Mouse (Mus musculus): ENCODE results near the gene Olfr389. TPM values are rescaled to one million over a fixed set of nuclear protein-coding genes. Genes with fewer than 3 reads are reported as not detected.

The Olfr389 gene
- polyA plus RNA-seq (2011; ENCODE audit: insufficient read depth, insufficient read length, low replicate concordance, missing spikeins): not detected in 2 replicates

DNA sequence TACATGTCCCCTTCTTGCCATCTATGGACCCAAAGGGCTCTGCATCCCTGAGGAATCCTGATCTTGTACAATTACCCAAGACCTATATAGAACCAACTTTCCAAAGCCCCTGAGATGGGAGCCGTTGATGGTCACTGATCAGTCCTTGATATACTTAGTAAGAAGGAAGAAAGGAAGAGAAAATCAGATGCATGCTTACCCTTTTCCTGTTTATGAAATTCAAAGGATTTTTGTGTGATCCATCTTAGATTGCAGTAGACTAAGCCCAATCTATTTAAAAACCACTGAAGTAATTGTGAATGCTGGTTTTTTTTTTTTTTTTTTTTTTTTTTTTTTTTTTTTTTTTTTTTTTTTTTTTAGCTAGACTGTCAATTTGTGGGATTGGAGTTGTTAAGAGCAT is at the start of gene Olfr389:
Gene Olfr389 (minus strand): TSS at position 101 of the 400 bp plus-strand sequence.
- WGBS: 90% methylated on average over 1 of the region's 1 CpGs
- TF ChIP-seq POLR2A (IDR thresholded peaks at IDR 0.05; ENCODE audit: borderline replicate concordance, control insufficient read depth, low read depth, low read length): no peak
- H3K4me3 ChIP-seq (replicated peaks; ENCODE audit: control insufficient read depth, low read depth, low read length): no peak within 1 kb of the TSS

DNA sequence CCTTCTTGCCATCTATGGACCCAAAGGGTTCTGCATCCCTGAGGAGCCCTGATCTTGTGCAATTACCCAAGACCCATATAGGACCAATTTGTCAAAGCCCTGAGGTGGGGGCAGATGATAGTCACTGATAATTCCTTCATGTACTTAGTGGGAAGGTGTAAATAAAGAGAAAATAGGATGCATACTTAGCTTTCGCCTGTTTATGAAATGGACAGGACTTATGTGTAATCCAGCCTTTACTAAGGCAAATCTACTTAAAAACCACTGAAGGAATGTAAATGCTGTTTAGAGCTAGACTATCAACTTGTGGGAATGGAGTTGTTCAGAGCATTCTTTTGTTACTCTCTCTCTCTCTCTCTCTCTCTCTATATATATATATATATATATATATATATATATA is 36.4 kb upstream of the Olfr389 start, which contains the start of gene Olfr392:
Gene Olfr392 (minus strand): TSS at position 101 of the 400 bp plus-strand sequence.
- no peaks in the 10 kb centered on the region for H3K4me1 ChIP-seq (ENCODE audit: control insufficient read depth, insufficient read depth, low read length)
- no peak for TF ChIP-seq POLR2A (IDR thresholded peaks at IDR 0.05; ENCODE audit: borderline replicate concordance, control insufficient read depth, low read depth, low read length)
- TF ChIP-seq CTCF (IDR thresholded peaks at IDR 0.05; ENCODE audit: control insufficient read depth, insufficient read depth, low read length): no peak
- 91% methylated on average over 1 of the region's 1 CpGs for WGBS
- H3K4me3 ChIP-seq (replicated peaks; ENCODE audit: control insufficient read depth, low read depth, low read length): no peak within 1 kb of the TSS
- H3K27ac ChIP-seq (ENCODE audit: control insufficient read depth, insufficient read depth, low read depth, low read length, poor library complexity): no peak within 1 kb of the TSS

More for the DNA sequence above, at the start of gene Olfr389:
- Histone ChIP-seq H3K4me1 (ENCODE audit: control insufficient read depth, insufficient read depth, low read length) (no peaks in the 10 kb centered on the region), H3K27ac (ENCODE audit: control insufficient read depth, insufficient read depth, low read depth, low read length, poor library complexity) (no peak within 1 kb of the TSS)

DNA sequence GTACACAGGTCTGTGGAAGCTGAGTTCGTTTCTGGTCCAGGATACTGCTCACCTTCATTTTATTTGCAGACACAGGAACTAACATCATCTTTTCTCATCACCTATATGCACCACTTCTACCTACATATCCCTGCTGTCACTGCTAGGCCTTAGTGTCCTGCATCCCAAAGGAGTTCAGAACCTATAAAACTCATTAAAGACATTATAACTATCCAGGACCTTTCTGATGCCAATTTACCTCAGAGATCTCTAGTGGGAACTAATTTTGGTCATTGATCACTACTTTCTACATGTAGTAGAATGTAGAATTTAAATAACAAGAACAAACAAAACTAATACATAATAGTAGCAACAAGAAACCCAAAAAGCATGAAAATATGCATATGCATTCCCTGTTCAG is 22.4 kb upstream of the Olfr389 start, which contains the start of gene Olfr391-ps:
Gene Olfr391-ps (minus strand): TSS at position 101 of the 400 bp plus-strand sequence.
- TF ChIP-seq CTCF (IDR thresholded peaks at IDR 0.05; ENCODE audit: control insufficient read depth, insufficient read depth, low read length) (no peak), POLR2A (IDR thresholded peaks at IDR 0.05; ENCODE audit: borderline replicate concordance, control insufficient read depth, low read depth, low read length) (no peak)

DNA sequence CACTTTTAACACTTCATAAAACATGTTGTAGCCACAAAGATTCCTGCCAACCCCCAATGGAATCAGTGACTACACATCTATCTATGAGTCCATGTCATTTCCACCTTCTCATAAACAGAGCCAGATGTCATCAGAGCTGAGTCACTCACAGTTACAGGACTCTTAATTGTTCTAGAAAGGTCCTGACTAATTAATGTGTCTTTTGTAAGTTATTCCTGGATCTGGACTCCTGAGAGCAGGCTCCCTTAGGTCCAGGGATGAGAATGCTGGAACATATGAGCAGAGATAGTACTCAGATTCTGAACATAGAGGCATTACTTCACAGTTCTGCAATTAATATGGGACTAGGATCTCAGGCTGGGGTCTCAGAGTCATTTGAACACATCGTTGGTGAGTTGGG is 2.2 kb upstream of the Olfr389 start, which contains the start of gene Olfr390:
Gene Olfr390 (plus strand): TSS at position 301 of the 400 bp plus-strand sequence.
- Histone ChIP-seq H3K4me3 (replicated peaks; ENCODE audit: control insufficient read depth, low read depth, low read length) (no peak within 1 kb of the TSS), H3K27ac (ENCODE audit: control insufficient read depth, insufficient read depth, low read depth, low read length, poor library complexity) (no peak within 1 kb of the TSS), H3K4me1 (ENCODE audit: control insufficient read depth, insufficient read depth, low read length) (no peaks in the 10 kb centered on the region)
- TF ChIP-seq POLR2A (IDR thresholded peaks at IDR 0.05; ENCODE audit: borderline replicate concordance, control insufficient read depth, low read depth, low read length) (no peak), CTCF (IDR thresholded peaks at IDR 0.05; ENCODE audit: control insufficient read depth, insufficient read depth, low read length) (no peak)
- 58% methylated on average over 1 of the region's 1 CpGs for WGBS

More for the DNA sequence above, 22.4 kb upstream of the Olfr389 start, which contains the start of gene Olfr391-ps:
- no peak within 1 kb of the TSS for H3K4me3 ChIP-seq (replicated peaks; ENCODE audit: control insufficient read depth, low read depth, low read length)
- H3K4me1 ChIP-seq (ENCODE audit: control insufficient read depth, insufficient read depth, low read length): no peaks in the 10 kb centered on the region
- H3K27ac ChIP-seq (ENCODE audit: control insufficient read depth, insufficient read depth, low read depth, low read length, poor library complexity): no peak within 1 kb of the TSS
- WGBS: 18% methylated on average over 1 of the region's 1 CpGs

DNA sequence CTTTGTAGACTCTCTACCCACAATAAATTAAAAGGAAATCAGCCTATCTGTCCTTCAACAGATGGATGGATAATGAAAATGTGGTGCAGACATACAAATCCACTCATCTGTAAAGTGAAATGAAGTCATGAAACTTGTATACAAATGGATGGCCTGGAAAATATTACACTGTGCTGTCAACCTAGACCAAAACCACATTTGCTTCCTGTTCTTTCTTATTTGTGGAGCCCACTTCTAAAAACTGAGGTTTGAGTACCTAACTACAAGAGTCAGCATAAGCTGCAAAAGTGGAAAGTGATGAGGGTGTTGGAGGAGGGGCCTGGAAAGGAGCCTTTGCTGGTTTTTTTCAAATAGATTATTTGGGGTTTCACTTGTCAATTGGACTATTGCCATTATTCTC is 21.4 kb downstream of the Olfr389 start:
- H3K4me1 ChIP-seq (ENCODE audit: control insufficient read depth, insufficient read depth, low read length): no peaks in the 10 kb centered on the region
- no peak overlapping the region for H3K4me3 ChIP-seq (replicated peaks; ENCODE audit: control insufficient read depth, low read depth, low read length)
- no peak for TF ChIP-seq POLR2A (IDR thresholded peaks at IDR 0.05; ENCODE audit: borderline replicate concordance, control insufficient read depth, low read depth, low read length)
- no peak for TF ChIP-seq CTCF (IDR thresholded peaks at IDR 0.05; ENCODE audit: control insufficient read depth, insufficient read depth, low read length)
- no peak overlapping the region for H3K27ac ChIP-seq (ENCODE audit: control insufficient read depth, insufficient read depth, low read depth, low read length, poor library complexity)

Other genes starting within 250 kb of the Olfr389 start
- not detected in 2 replicates for gene Olfr385, start 187.7 kb downstream of the Olfr389 start, polyA plus RNA-seq (2011; ENCODE audit: insufficient read depth, insufficient read length, low replicate concordance, missing spikeins)
- gene Olfr384, start 182.1 kb downstream of the Olfr389 start, polyA plus RNA-seq (2011; ENCODE audit: insufficient read depth, insufficient read length, low replicate concordance, missing spikeins): not detected in 2 replicates
- gene Zfp735, start 91.9 kb downstream of the Olfr389 start, polyA plus RNA-seq (2011; ENCODE audit: insufficient read depth, insufficient read length, low replicate concordance, missing spikeins): not detected in 2 replicates
- 0.52 and 0.72 TPM in 2 replicates for gene Olfr390, start 2.3 kb upstream of the Olfr389 start, polyA plus RNA-seq (2011; ENCODE audit: insufficient read depth, insufficient read length, low replicate concordance, missing spikeins)
- gene Olfr391-ps, start 22.3 kb upstream of the Olfr389 start, polyA plus RNA-seq (2011; ENCODE audit: insufficient read depth, insufficient read length, low replicate concordance, missing spikeins): not detected in 2 replicates
- gene Olfr392, start 36.3 kb upstream of the Olfr389 start, polyA plus RNA-seq (2011; ENCODE audit: insufficient read depth, insufficient read length, low replicate concordance, missing spikeins): not detected in 2 replicates
- not detected in 2 replicates for gene Olfr393, start 70.7 kb upstream of the Olfr389 start, polyA plus RNA-seq (2011; ENCODE audit: insufficient read depth, insufficient read length, low replicate concordance, missing spikeins)
- not detected in 2 replicates for gene Olfr394, start 110.1 kb upstream of the Olfr389 start, polyA plus RNA-seq (2011; ENCODE audit: insufficient read depth, insufficient read length, low replicate concordance, missing spikeins)
- not detected in 2 replicates for gene Olfr395, start 128.6 kb upstream of the Olfr389 start, polyA plus RNA-seq (2011; ENCODE audit: insufficient read depth, insufficient read length, low replicate concordance, missing spikeins)
- gene Olfr23, start 156.0 kb upstream of the Olfr389 start, polyA plus RNA-seq (2011; ENCODE audit: insufficient read depth, insufficient read length, low replicate concordance, missing spikeins): not detected in 2 replicates
- not detected in 2 replicates for gene Olfr397, start 180.1 kb upstream of the Olfr389 start, polyA plus RNA-seq (2011; ENCODE audit: insufficient read depth, insufficient read length, low replicate concordance, missing spikeins)
- not detected in 2 replicates for gene Olfr398, start 209.7 kb upstream of the Olfr389 start, polyA plus RNA-seq (2011; ENCODE audit: insufficient read depth, insufficient read length, low replicate concordance, missing spikeins)

Measured in bone marrow, adult 2 months (tissue).